Mouse (Mus musculus) embryonic fibroblast, embryonic 13.5 days (primary cell): ENCODE measurements at regions not wholly inside any gene's neighbourhood (a gene's known extent, or its start where the extent isn't known, plus 50 kb on each side); places are given as distances from the start of the nearest gene placed in this dataset.

Source experiments
- H3K27ac ChIP-seq: 2 replicates; pipeline ENCODE4 v1.5.1; 2012; ENCODE audit warnings: low read length, control low read depth, inconsistent platforms; ENCODE audit not compliant: insufficient read depth
- H3K4me1 ChIP-seq: 2 replicates; pipeline ENCODE4 v1.6.1; 2011; ENCODE audit warnings: low read length; ENCODE audit not compliant: control insufficient read depth, insufficient read depth
- H3K4me3 ChIP-seq: 2 replicates; pipeline ENCODE4 v1.5.1; 2011; ENCODE audit warnings: mild to moderate bottlenecking, control low read depth, low read length; ENCODE audit not compliant: insufficient read depth
- CTCF ChIP-seq: IDR thresholded peaks from 2 replicates; pipeline ENCODE4 v1.5.1; 2011; ENCODE audit warnings: mild to moderate bottlenecking, control low read depth, low read length, moderate library complexity, borderline replicate concordance; ENCODE audit not compliant: insufficient read depth
- POLR2A ChIP-seq: IDR thresholded peaks from 2 replicates; pipeline ENCODE4 v1.6.1; 2011; ENCODE audit warnings: low read depth, mild to moderate bottlenecking, control low read depth, low read length, moderate library complexity

GRCm38 (mm10) chr10:96308713-96309445 is 172.5 kb downstream of the Gm5426 start:
- Histone ChIP-seq H3K4me3 (no peak overlapping the region), H3K27ac (no peak overlapping the region), H3K4me1 (no peaks in the 10 kb centered on the region)
- TF ChIP-seq POLR2A (no peak), CTCF (no peak)

GRCm38 (mm10) chr10:96309766-96310165 is 173.4 kb downstream of the Gm5426 start:
- H3K27ac ChIP-seq: no peak overlapping the region
- no peak for TF ChIP-seq POLR2A
- TF ChIP-seq CTCF: no peak

GRCm38 (mm10) chr10:96325297-96325696 is 188.9 kb downstream of the Gm5426 start:
- Histone ChIP-seq H3K4me3 (no peak overlapping the region), H3K27ac (peak overlapping the region; percentile 60), H3K4me1 (no peaks in the 10 kb centered on the region)
- TF ChIP-seq POLR2A (no peak), CTCF (no peak)

More at GRCm38 (mm10) chr10:96309766-96310165, 173.4 kb downstream of the Gm5426 start:
- no peaks in the 10 kb centered on the region for H3K4me1 ChIP-seq
- no peak overlapping the region for H3K4me3 ChIP-seq

GRCm38 (mm10) chr10:96330639-96331487 is 194.5 kb downstream of the Gm5426 start:
- H3K27ac ChIP-seq: no peak overlapping the region
- H3K4me3 ChIP-seq: no peak overlapping the region
- TF ChIP-seq POLR2A: no peak
- no peak for TF ChIP-seq CTCF
- no peaks in the 10 kb centered on the region for H3K4me1 ChIP-seq

- Histone ChIP-seq H3K27ac (no peak overlapping the region), H3K4me3 (no peak overlapping the region), H3K4me1 (no peaks in the 10 kb centered on the region)
Observed at GRCm38 (mm10) chr10:96332731-96333201, 196.4 kb downstream of the Gm5426 start.

GRCm38 (mm10) chr10:96333224-96333623 is 196.8 kb downstream of the Gm5426 start:
- TF ChIP-seq CTCF: no peak
- Histone ChIP-seq H3K27ac (no peak overlapping the region), H3K4me1 (peaks cover 3% of the 10 kb centered on the region; the same call in 1 of the 2 replicates), H3K4me3 (no peak overlapping the region)

More at GRCm38 (mm10) chr10:96332731-96333201, 196.4 kb downstream of the Gm5426 start:
- no peak for TF ChIP-seq CTCF
- no peak for TF ChIP-seq POLR2A

- Histone ChIP-seq H3K4me1 (peaks cover 3% of the 10 kb centered on the region; the same call in 1 of the 2 replicates), H3K27ac (no peak overlapping the region), H3K4me3 (no peak overlapping the region)
- TF ChIP-seq CTCF (no peak), POLR2A (no peak)
Observed at GRCm38 (mm10) chr10:96336271-96336670, 199.9 kb downstream of the Gm5426 start.

- H3K4me1 ChIP-seq: peaks cover 3% of the 10 kb centered on the region; the same call in 1 of the 2 replicates
- no peak overlapping the region for H3K27ac ChIP-seq
- TF ChIP-seq CTCF: no peak
- TF ChIP-seq POLR2A: no peak
- H3K4me3 ChIP-seq: no peak overlapping the region
Observed at GRCm38 (mm10) chr10:96337088-96337666, 200.8 kb downstream of the Gm5426 start.

- H3K4me1 ChIP-seq: peaks cover 3% of the 10 kb centered on the region; the same call in 1 of the 2 replicates
- TF ChIP-seq POLR2A (no peak), CTCF (no peak)
- peak overlapping the region; percentile 79; the same call in 1 of the 2 replicates for H3K27ac ChIP-seq
- H3K4me3 ChIP-seq: no peak overlapping the region
Observed at GRCm38 (mm10) chr10:96337797-96338608, 201.6 kb downstream of the Gm5426 start.
